Mouse (Mus musculus) embryonic facial prominence, embryonic 15.5 days (tissue): ENCODE results near the gene Trmt1. TPM values are rescaled to one million over a fixed set of nuclear protein-coding genes. Genes with fewer than 3 reads are reported as not detected.

Experiments
- polyA plus RNA-seq: library from polyadenylated mRNA; unstranded; fragments of >200 nt; fragmentation: Nextera tagmentation; extraction: Ambion mirVana; gene quantifications from 2 replicates; pipeline ENCODE4 v1.2.1, GENCODE M21; 2015

The Trmt1 gene
- polyA plus RNA-seq, 1 experiment from 2014 or later, result 78.2 TPM

Other genes starting within 250 kb of the Trmt1 start
- 79.7 and 83.9 TPM in 2 replicates for gene Ier2, start 23.5 kb upstream of the Trmt1 start, polyA plus RNA-seq
- gene Nacc1, start 1.6 kb downstream of the Trmt1 start, polyA plus RNA-seq, result 16.7 and 16.9 TPM in 2 replicates
- 5.8 and 6.0 TPM in 2 replicates for gene Lyl1, start 15.2 kb downstream of the Trmt1 start, polyA plus RNA-seq
- 4.2 and 4.9 TPM in 2 replicates for gene G430095P16Rik, start 36.7 kb downstream of the Trmt1 start, polyA plus RNA-seq
- 61.4 and 62.0 TPM in 2 replicates for gene Nfix, start 114.0 kb downstream of the Trmt1 start, polyA plus RNA-seq
- 8.4 and 8.9 TPM in 2 replicates for gene Dand5, start 136.5 kb downstream of the Trmt1 start, polyA plus RNA-seq
- 46.5 TPM in 2 replicates for gene Gadd45gip1, start 145.2 kb downstream of the Trmt1 start, polyA plus RNA-seq
- 104 and 110 TPM in 2 replicates for gene Rad23a, start 154.4 kb downstream of the Trmt1 start, polyA plus RNA-seq
- 975 and 998 TPM in 2 replicates for gene Calr, start 160.6 kb downstream of the Trmt1 start, polyA plus RNA-seq
- gene Farsa, start 170.7 kb downstream of the Trmt1 start, polyA plus RNA-seq, result 94.5 and 99.8 TPM in 2 replicates
- gene Syce2, start 185.8 kb downstream of the Trmt1 start, polyA plus RNA-seq, result 68.0 and 72.9 TPM in 2 replicates
- 29.4 and 32.2 TPM in 2 replicates for gene Gcdh, start 207.6 kb downstream of the Trmt1 start, polyA plus RNA-seq
- gene Klf1, start 215.6 kb downstream of the Trmt1 start, polyA plus RNA-seq, result 1.3 and 1.6 TPM in 2 replicates
- 20.0 and 22.4 TPM in 2 replicates for gene Dnase2a, start 222.3 kb downstream of the Trmt1 start, polyA plus RNA-seq